Mouse (Mus musculus): ENCODE data around the gene Tgfbr2.

The Tgfbr2 gene

DNA sequence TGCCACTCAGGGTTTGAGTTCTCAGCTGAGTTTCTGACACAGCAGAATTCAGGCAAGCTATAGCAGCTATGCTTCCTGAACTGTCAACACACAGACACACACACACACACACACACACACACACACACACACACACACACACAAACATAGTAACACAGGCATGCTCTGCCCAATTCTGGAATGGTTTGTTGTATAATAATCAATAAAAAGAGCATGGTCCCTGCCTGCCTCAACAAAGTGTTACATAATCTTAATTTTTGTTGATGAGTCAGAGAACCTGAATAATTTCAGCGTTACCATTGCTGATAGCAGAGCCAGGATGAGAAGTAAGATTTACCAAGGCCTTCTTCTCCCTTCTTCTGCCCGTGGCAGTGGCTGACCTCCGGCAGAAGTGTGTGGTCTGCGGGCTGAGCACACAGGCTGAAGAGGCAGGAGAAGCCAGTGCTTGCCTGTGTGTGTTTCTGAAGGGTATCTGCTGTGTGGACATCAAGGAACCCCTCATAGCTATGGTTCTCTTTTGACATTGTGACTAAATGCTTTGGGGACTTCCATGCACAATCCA, 18.8 kb upstream of the Tgfbr2 start:
- intact Hi-C loops (cut with DNase I), result no loop called here

- intact Hi-C loops (cut with DNase I), result no loop called here
These were observed 18.3 kb upstream of the Tgfbr2 start for GRCm38 (mm10) chr9:116193535-116193881.

DNA sequence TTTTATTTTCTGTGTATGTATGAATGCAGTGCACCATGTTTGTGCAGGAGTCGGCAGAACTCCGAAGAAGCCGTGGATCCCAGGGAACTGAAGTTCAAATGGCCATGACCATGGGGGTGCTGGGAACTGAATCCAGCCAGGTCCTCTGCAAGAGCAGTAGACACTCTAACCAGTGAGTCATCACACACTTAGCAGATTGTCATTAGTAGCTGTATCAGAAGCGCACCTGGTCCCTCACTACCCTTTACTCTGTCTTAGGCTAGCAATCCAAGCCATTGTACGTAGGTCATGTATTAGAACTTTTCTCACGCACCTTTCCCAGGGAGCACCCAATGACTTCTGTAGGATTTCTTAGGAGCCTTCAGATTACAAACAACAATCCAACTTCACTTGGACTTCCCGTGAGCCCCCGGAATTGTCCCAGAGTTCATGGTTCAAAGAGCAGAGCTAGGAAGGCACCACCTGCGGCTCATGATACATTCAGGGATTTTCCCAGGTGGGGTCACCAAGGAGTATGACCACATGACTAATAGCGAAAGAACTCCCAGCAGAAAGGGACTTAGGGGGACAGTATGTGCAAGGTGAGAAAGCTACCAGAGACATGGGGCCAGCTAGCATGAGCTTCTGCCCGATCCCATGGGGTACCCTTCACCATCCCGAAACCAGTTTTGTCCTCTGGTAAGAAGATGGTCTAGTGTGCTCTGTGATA, 17.8 kb upstream of the Tgfbr2 start:
- intact Hi-C loops (cut with DNase I), result no loop called here

- intact Hi-C loops (cut with DNase I), result no loop called here
These were observed 17.1 kb upstream of the Tgfbr2 start for GRCm38 (mm10) chr9:116192253-116192652.

DNA sequence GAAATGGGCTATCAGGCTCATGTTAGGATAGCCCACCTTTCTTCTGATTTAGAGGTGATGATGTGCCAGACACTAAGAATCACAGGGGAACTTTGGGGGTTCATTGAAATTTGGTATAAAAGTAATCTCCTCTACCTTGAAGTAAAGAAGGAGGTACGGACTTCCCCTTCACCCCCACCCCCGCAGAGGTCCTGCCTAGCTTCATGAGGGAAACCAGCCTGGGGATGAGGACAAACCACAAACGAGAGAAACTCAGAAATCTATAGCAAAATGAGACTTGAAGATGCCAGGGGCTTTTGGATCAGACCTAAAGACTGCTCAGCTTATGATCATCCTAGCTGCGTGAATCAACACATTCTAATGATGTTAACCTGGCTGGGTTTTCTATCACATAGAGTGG, 14.7 kb upstream of the Tgfbr2 start:
- intact Hi-C loops (cut with DNase I), result no loop called here

DNA sequence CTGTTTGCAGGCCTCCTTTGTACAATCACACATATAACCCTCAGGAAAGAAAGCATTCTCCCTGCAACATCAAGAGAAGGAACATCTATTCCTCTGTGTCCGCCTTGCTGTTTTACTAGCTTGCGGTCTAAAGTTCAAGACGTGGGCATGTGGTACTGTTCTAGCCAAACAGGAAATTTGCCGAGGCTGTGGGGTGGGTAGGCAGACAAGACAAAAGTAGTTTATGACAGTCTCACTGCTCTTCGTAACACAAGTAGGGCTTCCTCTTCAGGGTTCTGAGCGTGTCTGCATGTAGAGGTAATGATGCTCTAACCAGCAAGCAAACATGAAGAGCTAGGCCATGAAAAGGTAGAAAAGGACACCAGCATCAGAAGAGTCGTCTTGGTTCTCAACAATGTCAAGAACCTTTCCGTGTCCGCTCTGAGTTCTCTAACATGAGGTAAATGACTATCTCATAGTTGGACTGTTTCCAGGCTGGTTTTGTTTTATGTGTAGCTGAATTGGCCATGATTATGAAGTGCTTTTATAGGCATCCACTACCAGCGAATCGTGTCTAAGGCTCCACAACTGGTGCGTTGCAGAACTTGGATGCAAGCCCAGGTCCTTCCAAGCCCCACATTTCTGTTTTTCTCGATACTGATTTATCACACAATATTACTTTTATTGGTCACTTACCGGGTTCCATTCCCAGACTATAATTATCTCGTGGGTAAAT, 13.9 kb upstream of the Tgfbr2 start:
- intact Hi-C loops (cut with DNase I), result no loop called here

- intact Hi-C loops (cut with DNase I), result no loop called here
These were observed 12.1 kb upstream of the Tgfbr2 start for GRCm38 (mm10) chr9:116187181-116187731.

- intact Hi-C loops (cut with DNase I), result no loop called here
These were observed 9.7 kb upstream of the Tgfbr2 start for GRCm38 (mm10) chr9:116184903-116185302.

GRCm38 (mm10) chr9:116183035-116183434, 7.9 kb upstream of the Tgfbr2 start:
- intact Hi-C loops (cut with DNase I), result no loop called here

DNA sequence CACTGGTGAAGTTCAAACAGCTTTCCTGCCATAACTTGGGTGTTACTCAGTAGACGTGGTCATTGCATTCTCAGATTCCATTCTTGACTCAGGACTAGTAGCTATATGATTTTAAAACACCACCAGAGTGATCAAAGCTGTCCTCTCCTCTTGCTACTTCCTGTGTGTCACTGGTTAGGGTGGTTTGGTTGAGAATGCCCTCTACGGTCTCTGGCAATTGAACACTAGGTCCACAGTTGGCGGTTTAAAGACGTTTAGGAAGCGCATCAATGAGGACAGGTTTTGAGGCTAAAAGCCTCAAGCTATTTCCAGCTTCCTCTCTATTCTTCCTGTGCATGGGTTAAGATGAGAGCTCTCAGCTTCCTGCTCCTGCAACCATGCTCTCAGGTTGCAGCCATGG, 6.4 kb upstream of the Tgfbr2 start:
- intact Hi-C loops (cut with DNase I), result no loop called here

DNA sequence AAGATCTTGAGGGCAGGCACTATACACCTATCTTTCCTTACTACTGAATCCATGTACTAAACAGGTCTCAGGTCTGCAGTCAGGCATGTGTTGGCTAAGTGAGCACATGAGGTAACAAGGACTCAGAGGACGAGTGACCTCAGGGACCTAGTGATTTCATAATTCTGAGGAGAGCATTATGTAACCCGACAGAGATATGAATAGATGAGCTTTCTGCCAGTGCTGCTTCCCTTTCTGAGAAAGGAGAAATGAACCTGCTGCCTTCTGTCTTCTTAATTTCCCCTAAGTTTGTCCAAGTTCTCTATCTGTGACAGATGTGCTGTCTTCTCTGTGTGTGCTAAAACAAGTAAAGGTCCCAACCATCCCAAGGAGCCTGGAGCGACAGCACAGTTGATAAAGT, 3.0 kb upstream of the Tgfbr2 start:
- intact Hi-C loops (cut with DNase I), result loop anchor here (5.0 kb wide), 1 partner anchor 204 kb away; no protein-coding TSS in a partner anchor

DNA sequence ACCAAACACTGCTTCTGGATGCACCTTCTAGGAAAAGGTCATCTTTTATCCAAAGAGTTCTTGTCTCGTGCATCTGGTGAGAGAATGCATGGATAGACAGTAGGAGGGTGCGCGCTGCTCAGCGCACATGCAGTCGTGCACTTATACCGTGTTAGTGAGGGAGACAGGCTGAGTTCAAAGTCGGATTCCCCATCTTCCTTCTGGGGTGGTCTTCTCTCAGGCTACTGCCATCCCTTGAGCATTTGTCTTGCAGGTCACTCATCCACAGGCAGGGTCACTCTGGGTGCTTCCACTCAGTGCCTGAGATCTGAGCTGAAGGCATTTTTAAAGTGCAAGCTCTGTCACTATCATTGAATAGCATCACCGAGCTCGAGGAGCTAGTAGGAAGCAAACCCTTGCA, 1.9 kb upstream of the Tgfbr2 start:
- intact Hi-C loops (cut with DNase I), result loop anchor here (5.0 kb wide), 1 partner anchor 205 kb away; no protein-coding TSS in a partner anchor

GRCm38 (mm10) chr9:116175488-116176115, 442 bp upstream of the Tgfbr2 start:
- intact Hi-C loops (cut with DNase I), result loop anchor here (5.0 kb wide), 1 partner anchor 207 kb away; no protein-coding TSS in a partner anchor

GRCm38 (mm10) chr9:116173473-116174170, 1.5 kb downstream of the Tgfbr2 start:
- intact Hi-C loops (cut with DNase I), result no loop called here

DNA sequence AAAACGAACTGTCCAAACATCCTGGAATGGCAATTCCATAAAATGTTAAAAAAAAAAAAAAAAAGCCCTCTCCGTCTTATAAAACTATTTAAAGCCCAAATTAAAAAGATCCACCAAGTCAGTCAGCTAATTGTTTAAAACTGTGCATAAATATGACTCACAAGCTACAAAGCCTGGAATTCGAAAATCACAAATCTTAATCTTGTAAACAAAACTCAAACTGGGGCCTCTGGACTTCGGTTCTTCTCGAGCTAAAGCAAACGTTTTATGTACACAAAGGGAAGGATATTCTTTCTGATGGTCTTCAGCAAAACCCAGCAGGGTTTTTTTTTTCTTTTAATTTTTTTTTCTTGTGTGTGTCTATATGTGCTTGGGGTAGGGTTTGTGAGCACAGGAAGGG, 2.1 kb downstream of the Tgfbr2 start:
- intact Hi-C loops (cut with DNase I), result no loop called here

GRCm38 (mm10) chr9:116169067-116169466, 6.1 kb downstream of the Tgfbr2 start:
- intact Hi-C loops (cut with DNase I), result no loop called here

- intact Hi-C loops (cut with DNase I), result no loop called here
These were observed 7.8 kb downstream of the Tgfbr2 start for GRCm38 (mm10) chr9:116167304-116167880.

- intact Hi-C loops (cut with DNase I), result no loop called here
These were observed 8.8 kb downstream of the Tgfbr2 start for GRCm38 (mm10) chr9:116166363-116166762.

DNA sequence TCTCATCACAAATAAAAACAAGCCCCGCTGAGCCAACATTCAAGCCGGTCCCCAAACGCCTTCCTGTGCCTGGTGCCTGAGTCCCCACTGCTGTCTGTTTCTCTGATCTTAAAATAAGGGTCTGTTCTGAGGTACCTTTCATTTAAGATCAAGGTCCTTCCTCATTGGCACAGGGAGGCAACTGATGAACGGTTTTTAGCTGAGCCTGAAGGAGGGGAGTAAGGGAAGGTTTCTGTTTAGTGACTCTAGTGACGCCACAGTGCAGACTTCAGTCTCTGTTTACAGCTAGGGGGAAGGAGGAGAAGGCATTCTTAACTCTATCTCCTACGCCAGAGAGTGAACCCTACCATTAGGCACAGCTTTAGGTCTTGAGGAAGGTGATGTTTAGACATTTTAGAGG, 11.3 kb downstream of the Tgfbr2 start:
- intact Hi-C loops (cut with DNase I), result no loop called here

DNA sequence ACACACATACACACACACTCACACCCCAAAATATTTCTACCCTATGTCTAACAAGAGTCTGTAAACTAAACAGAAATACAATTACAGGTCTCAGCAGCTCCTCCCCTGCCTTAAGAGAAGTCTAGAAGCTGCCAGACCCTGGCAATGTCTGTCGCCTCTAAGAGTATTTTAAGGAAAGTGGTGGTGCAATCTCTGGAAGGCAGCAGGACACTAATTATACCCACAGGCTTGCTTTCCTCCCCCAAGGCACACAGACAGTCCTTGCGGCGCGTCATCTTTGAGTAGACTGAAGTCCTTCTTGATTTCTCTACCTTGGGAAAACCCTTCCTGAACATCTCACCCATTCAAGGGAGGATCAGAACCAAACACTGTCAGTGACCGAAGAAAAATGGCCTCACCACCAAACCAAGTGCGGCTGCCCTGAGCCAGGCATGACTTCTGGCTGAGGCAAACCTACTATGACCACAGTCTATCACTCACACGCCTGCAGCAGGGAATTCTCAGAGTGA, 12.2 kb downstream of the Tgfbr2 start:
- intact Hi-C loops (cut with DNase I), result no loop called here

DNA sequence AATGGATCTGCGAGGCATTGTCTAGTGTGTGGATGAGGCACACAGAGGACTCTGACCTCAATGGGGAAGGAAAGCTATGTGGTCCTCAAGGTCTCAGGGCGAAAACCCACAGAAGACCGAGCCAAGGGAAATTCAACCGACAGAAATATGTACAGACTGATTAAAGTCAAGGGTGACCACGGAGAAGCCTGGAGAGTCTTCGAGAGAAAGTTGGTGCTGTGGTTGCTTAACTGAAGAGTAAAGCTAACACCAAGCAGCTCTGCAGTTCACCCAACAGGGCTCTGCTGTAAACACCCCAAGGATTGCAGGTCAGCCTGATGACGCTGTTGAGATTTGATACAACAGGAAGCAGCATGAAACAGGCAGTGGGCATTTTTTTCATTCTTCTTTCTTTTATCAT, 14.3 kb downstream of the Tgfbr2 start:
- intact Hi-C loops (cut with DNase I), result no loop called here
